Mouse (Mus musculus): ENCODE measurements around the gene Scgb1b7. TPM values are rescaled to one million over a fixed set of nuclear protein-coding genes. Genes with fewer than 3 reads are reported as not detected.
"Not testable (repeated sequence)": the region's sequence is repeated elsewhere in the genome, so short reads cannot be mapped to it uniquely, and the experiment has no call there.

The Scgb1b7 gene
- total RNA-seq (2015; ENCODE audit: low replicate concordance): not detected in 2 replicates
- total RNA-seq (2017; ENCODE audit: low replicate concordance): not detected in 2 replicates

- ATAC-seq (replicated peaks; ENCODE audit: low FRiP score, poor library complexity, severe bottlenecking): not testable (repeated sequence)
Observed at GRCm38 (mm10) chr7:31712365-31712764, at the start of gene Scgb1b7. Gene Scgb1b7 (plus strand): TSS chr7:31712665.

GRCm38 (mm10) chr7:31705657-31706056 lies 6.8 kb upstream of the Scgb1b7 start, which contains the start of gene Scgb2b7:
Gene Scgb2b7 (minus strand): TSS chr7:31705757.
- ATAC-seq (replicated peaks; ENCODE audit: low FRiP score, poor library complexity, severe bottlenecking): not testable (repeated sequence)

Other genes starting within 250 kb of the Scgb1b7 start
- not detected in 2 replicates for gene Scgb2b7, start 6.9 kb upstream of the Scgb1b7 start, total RNA-seq (2015; ENCODE audit: low replicate concordance)
- not detected in 2 replicates for gene Scgb2b7, start 6.9 kb upstream of the Scgb1b7 start, total RNA-seq (2017; ENCODE audit: low replicate concordance)